Comparison of ENCODE assay signal across 8 mouse cellular contexts in the genomic region with DNA sequence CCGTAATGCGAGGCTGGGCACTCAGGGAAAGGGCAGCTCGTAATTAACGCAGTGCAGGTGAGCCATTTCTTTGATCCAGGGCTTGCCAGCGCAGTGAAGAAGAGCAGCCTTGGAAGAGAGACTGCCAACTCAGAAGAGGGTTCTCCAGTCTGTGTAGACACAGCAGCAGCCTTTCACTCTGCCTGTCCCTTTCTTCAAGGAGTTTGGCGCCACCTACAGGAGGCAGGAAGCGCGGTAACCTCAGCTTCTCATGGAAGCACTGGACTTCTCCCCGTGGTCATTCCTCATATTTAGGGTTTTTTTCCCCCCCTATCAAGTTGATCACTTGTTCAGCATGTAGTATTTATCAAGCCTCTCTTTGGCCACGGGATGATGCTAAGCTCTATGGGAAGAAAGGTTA.
A peak's percentile ranks its signal among the peaks of the same experiment; 100 is the strongest.
DNase-seq lines count a peak whose midpoint lies in the region; ATAC-seq and TF ChIP-seq lines count a peak whose summit lies in the region.

No protein-coding gene starts in this region.

- H3K4me1 ChIP-seq in MEL (ENCODE audit: control insufficient read depth in 1 of 2, insufficient read depth in 2 of 2, low read length in 2 of 2): no peaks in the 10 kb centered on the region
- peaks cover 37% of the 10 kb centered on the region for H3K4me1 ChIP-seq in forebrain, embryonic 13.5 days

- TF ChIP-seq POLR2A in MEL (IDR thresholded peaks at IDR 0.05; ENCODE audit: control insufficient read depth in 1 of 2, insufficient read depth in 1 of 2, low read depth in 1 of 2, low read length in 2 of 2, poor library complexity in 1 of 2): no peak

- no peak for TF ChIP-seq EP300 in MEL (IDR thresholded peaks at IDR 0.05; ENCODE audit: low read depth in 1 of 2, low read length in 2 of 2)

- no peak overlapping the region for H3K4me2 ChIP-seq in forebrain, embryonic 13.5 days

- H3K36me3 ChIP-seq in MEL (ENCODE audit: control insufficient read depth in 1 of 2, insufficient read depth in 2 of 2, low read length in 2 of 2): no peaks in the 10 kb centered on the region
- H3K36me3 ChIP-seq in forebrain, embryonic 13.5 days (ENCODE audit: poor library complexity, severe bottlenecking): no peaks in the 10 kb centered on the region

- 26% methylated on average over 10 of the region's 10 CpGs for WGBS in forebrain, embryonic 13.5 days

- no peaks in the 10 kb centered on the region for H3K27me3 ChIP-seq in MEL (ENCODE audit: control insufficient read depth in 1 of 2, insufficient read depth in 2 of 2, low read length in 2 of 2)
- H3K27me3 ChIP-seq in forebrain, embryonic 13.5 days: no peaks in the 10 kb centered on the region; the same call in 1 of the 2 replicates

- TF ChIP-seq RAD21 in MEL (IDR thresholded peaks at IDR 0.05; ENCODE audit: low read depth, low read length): peak; percentile 82

- no peaks in the 10 kb centered on the region for H3K79me2 ChIP-seq in MEL (ENCODE audit: control insufficient read depth, insufficient read depth, low read length, poor library complexity)

- H3K27ac ChIP-seq in MEL (ENCODE audit: control insufficient read depth, low read depth, low read length): no peak overlapping the region
- no peak overlapping the region for H3K27ac ChIP-seq in forebrain, embryonic 13.5 days

- ATAC-seq in forebrain, embryonic 13.5 days: peak; percentile 58

- peak; percentile 59 to 86 (median 78) for TF ChIP-seq CTCF in MEL (IDR thresholded peaks at IDR 0.05 in 2 of 3, conservative IDR thresholded peaks at IDR 0.05 in 1 of 3; ENCODE audit: control insufficient read depth in 1 of 3, insufficient read depth in 1 of 3, low read depth in 2 of 3, low read length in 3 of 3, poor library complexity in 1 of 3, severe bottlenecking in 1 of 3)

- H3K9me3 ChIP-seq in MEL (replicated peaks; ENCODE audit: insufficient read depth, low read length): no peaks in the 10 kb centered on the region
- H3K9me3 ChIP-seq in forebrain, embryonic 13.5 days (replicated peaks): no peaks in the 10 kb centered on the region

- DNase-seq in MEL (ENCODE audit: low read depth, low spot score): peak; percentile 77
- DNase-seq in brain, embryonic 18.5 days (ENCODE audit: low read depth, low spot score): peak; percentile 65
- DNase-seq in heart, postnatal 4 days: peak; percentile 86
- DNase-seq in layer of hippocampus, adult 9-11 months: peak; percentile 83
- peak; percentile 89 for DNase-seq in lung, postnatal 36 days
- peak; percentile 82 for DNase-seq in retina, embryonic 14.5 days (ENCODE audit: low spot score)
- DNase-seq in urinary bladder, adult 2 months (ENCODE audit: low spot score): peak; percentile 49

- H3K9ac ChIP-seq in MEL (ENCODE audit: control insufficient read depth, low read depth, low read length, poor library complexity, severe bottlenecking): no peak overlapping the region
- H3K9ac ChIP-seq in forebrain, embryonic 13.5 days: no peak overlapping the region

- H3K4me3 ChIP-seq in MEL (ENCODE audit: control insufficient read depth in 1 of 2, insufficient read depth in 1 of 2, low read depth in 2 of 2, low read length in 2 of 2): no peak overlapping the region
- no peak overlapping the region for H3K4me3 ChIP-seq in forebrain, embryonic 13.5 days

TF ChIP-seq in MEL, 35 proteins besides CTCF, POLR2A, EP300 and RAD21:
- TF ChIP-seq ZC3H11A (IDR thresholded peaks at IDR 0.05; ENCODE audit: low read depth, low read length) (peak; percentile 74), ZMIZ1 (IDR thresholded peaks at IDR 0.05; ENCODE audit: low read depth, low read length) (no peak), SMC3 (IDR thresholded peaks at IDR 0.05; ENCODE audit: low read depth, low read length) (peak; percentile 76)
